Mouse (Mus musculus) erythroid progenitor cell, adult 5-6 weeks (primary cell): ENCODE measurements around the gene Zbtb20. TPM values are rescaled to one million over a fixed set of nuclear protein-coding genes. Genes with fewer than 3 reads are reported as not detected.

Source experiments
- ATAC-seq: replicated peaks from 2 replicates; pipeline ENCODE4 v1.8.0; 2016; ENCODE audit warnings: moderate number of reproducible peaks, mild to moderate bottlenecking, moderate TSS enrichment, inconsistent platforms; ENCODE audit not compliant: poor library complexity, low FRiP score, severe bottlenecking
- total RNA-seq, 2 experiments: library from RNA; stranded (forward) in 1 of 2; stranded (reverse) in 1 of 2; fragments of 150-400 nt in 1 of 2; fragments of 186-747, 209-891 nt in 1 of 2; gene quantifications; 2 replicates each; pipeline versions ENCODE4 v1.2.3 to v1.2.4; 2015 to 2017; ENCODE audit warnings: low replicate concordance in 2 of 2

Zbtb20 gene
- total RNA-seq, 2 experiments from 2014 or later: 10.5 to 25.9 TPM

GRCm38 (mm10) chr16:43571376-43572081, 695.8 kb downstream of the Zbtb20 start:
- no peak for ATAC-seq

DNA sequence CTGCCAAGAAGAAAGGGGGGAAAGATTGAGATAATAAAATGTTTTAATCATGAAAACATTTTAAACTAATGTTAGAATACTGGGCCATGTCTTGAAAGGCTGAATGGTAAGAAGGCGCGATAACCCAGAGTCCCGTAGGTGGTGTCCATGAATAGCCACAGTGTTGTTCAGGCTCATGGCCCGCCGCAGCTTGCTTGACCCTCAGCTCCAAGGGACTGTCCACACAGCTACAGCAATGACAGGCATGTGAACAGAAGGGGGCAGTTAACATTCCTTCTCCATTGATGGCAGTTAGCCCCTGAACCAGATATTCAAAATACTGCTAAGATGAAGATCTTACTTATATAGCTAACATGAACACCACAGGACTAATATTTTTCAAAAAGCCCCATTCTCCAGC, 696.5 kb downstream of the Zbtb20 start:
- no peak for ATAC-seq

- no peak for ATAC-seq
Measured at GRCm38 (mm10) chr16:43572766-43573165, 697.1 kb downstream of the Zbtb20 start.

- no peak for ATAC-seq
Measured at GRCm38 (mm10) chr16:43573181-43573833, 697.6 kb downstream of the Zbtb20 start.

- ATAC-seq: peak; percentile 48; the same call in 1 of the 2 replicates
Measured at GRCm38 (mm10) chr16:43574006-43574764, 698.5 kb downstream of the Zbtb20 start.

- ATAC-seq: no peak
Measured at GRCm38 (mm10) chr16:43575066-43575465, 699.4 kb downstream of the Zbtb20 start.

DNA sequence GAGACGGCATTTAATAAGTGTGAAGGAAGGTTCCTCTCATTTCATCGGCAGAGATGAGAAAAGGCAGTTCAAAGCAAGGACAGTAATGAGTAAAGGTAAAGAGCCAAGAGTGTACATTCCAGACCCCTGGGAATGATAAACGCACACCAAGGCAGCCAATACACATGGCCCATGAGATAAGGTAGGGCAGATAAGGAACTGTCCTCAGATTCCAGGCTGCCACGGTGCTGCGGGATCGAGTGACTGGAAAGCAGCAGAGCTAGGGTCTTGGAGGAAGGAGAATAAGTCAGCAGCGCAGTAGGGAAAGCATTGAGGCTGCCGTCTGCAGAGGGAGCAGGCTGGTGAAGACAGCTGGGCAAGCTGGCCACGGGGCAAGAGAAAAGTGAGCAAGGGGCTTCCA, 699.8 kb downstream of the Zbtb20 start:
- ATAC-seq: no peak

DNA sequence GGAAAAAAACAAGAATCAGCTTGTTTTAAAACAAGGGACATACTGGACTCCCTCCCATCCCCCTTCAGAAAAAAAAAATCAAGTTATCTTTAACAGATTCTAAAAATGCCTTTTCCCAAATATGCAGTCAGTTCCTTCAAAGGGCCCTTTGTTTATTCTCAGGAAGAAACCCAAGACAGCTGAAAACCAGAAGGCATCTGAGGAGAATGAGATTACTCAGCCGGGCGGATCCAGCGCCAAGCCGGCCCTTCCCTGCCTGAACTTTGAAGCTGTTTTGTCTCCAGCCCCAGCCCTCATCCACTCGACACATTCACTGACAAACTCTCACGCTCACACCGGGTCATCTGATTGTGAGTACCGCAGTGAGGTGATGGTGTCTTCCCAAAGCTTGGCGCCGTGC, 701.7 kb downstream of the Zbtb20 start:
- ATAC-seq: no peak

DNA sequence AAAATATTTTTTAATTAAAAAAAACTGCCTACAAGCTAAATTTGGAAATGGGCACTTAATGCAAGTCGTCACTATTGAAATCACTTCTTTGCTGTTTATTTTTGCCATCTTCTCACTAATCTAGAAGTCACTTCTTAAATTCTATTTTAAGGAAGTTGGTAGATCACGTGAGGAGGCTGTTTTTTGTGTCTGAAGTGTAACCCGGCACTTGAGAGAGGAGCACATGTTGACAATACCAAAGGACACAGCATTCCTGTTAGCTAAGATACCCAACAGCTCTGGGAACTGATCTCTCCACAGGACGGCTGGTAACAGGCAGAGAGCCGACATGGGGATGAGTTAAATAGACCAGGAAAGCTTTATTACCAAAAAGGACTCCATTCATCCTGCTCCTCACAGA, 702.7 kb downstream of the Zbtb20 start:
- ATAC-seq: no peak

DNA sequence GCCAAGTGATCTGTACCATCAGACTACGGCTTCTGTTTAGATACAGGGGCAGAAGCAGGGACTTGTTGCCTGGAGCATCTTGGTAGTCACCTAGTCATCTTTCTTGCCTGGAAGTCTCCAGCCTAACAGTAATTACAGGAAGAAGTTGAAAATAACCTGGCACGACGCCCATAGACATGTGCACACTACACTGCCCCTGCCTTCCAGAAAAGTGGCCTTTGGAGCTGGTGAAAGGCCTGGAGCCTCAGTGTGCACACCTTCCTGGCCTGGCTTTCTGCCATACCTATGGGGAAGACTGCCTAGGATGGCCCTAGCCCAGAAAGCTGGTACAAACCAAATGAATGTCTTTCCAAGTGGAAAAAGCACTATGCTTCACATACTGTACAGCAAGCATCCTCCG, 703.4 kb downstream of the Zbtb20 start:
- no peak for ATAC-seq

GRCm38 (mm10) chr16:43580321-43580822, 704.7 kb downstream of the Zbtb20 start:
- ATAC-seq: no peak

DNA sequence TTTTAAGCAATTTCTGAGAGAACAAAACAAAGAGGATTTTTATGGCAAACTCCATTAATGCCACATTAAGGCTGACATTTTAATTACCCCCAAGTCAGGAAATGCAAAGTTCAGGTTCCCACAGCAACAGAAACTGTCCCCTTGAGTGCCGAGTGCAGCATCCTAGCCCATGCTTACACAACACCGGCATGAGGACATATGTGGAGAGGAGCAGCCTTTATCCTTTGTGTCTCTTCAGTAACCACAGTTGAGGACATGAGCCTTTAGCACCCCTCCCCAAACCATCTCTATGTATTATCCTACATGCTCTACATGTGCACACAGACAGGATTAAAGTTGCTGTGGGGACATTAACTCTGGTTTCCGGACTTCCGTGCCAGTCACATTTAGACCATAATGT, 705.9 kb downstream of the Zbtb20 start:
- ATAC-seq: no peak

GRCm38 (mm10) chr16:43586859-43587429, 711.3 kb downstream of the Zbtb20 start:
- no peak for ATAC-seq

GRCm38 (mm10) chr16:43590704-43591493, 715.2 kb downstream of the Zbtb20 start:
- ATAC-seq: no peak

- no peak for ATAC-seq
Measured at GRCm38 (mm10) chr16:43592062-43592461, 716.4 kb downstream of the Zbtb20 start.

DNA sequence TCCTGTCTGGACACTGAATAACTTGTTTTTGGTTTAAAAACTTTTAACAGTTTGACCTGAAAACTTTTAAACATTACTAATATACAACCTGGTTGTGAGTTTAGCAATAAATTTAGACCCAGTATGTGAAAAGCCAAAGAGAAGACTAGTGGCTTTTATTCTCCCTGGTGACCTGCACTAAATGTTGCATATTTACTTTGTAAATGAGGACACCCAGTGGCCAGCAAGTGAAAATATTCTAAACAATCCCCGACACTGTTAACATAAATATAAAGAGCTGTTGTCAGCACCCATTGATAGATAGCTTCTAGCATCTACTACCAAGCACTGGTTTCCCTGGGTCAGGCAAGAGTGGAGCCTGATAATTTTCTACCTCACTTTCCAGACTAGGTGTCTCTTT, 717.1 kb downstream of the Zbtb20 start:
- no peak for ATAC-seq

DNA sequence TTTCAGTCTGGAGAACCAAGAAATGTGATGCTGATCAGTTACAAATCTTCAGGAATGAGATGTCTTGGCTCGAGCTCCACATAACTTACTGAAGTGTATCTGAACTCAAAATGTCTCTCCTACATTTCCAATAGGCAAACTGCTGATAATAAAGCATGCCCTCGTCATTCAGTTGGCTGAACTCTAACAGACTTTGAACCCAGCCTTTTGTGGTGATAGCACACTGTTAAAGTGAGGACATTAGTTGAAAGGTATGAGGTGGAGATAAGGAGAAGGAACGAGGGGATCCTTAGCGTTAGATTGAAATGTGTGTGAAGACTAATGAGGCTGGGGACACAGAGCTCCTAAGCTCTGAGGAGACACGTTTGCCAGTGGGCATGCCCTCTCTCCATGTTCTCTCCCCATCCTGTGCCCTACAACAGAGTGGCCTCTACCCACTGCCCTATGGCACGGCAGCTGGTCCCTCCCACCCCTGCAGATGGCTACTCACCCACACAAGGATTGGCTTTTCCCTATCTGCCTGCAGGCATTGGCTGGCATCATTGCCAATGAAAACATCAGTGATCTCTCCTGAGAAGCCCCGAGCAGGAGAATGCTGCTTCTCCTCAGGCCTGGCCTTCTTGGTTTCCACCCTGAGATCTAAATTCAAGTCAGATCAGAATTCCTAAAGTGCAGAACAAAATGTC, 721.8 kb downstream of the Zbtb20 start:
- ATAC-seq: no peak

GRCm38 (mm10) chr16:43599707-43600106, 724.0 kb downstream of the Zbtb20 start:
- ATAC-seq: 0 out of 2 replicates have a peak, but pooled peaks have one; percentile 34

GRCm38 (mm10) chr16:43602573-43602972, 726.9 kb downstream of the Zbtb20 start:
- no peak for ATAC-seq
